Mouse (Mus musculus): Measurements from ENCODE around the gene Cd52. TPM values are rescaled to one million over a fixed set of nuclear protein-coding genes. Genes with fewer than 3 reads are reported as not detected.

Cd52 gene
- total and polyA plus RNA-seq, 3 experiments = 1.3 to 21.1 (median 2.0) TPM

GRCm38 (mm10) chr4:134097015-134097608, 2.2 kb upstream of the Cd52 start:
- Histone ChIP-seq H3K4me1 (ENCODE audit: insufficient read depth, low read depth, low read length) (peaks cover 58% of the 10 kb centered on the region), H3K36me3 (replicated peaks) (no peaks in the 10 kb centered on the region), H3K9me3 (replicated peaks) (no peaks in the 10 kb centered on the region), H3K4me3 (ENCODE audit: low read depth, low read length) (no peak overlapping the region), H3K27me3 (ENCODE audit: insufficient read depth, low read length) (peaks cover 16% of the 10 kb centered on the region; the same call in 1 of the 2 replicates)
- TF ChIP-seq GATA2 (IDR thresholded peaks at IDR 0.05; ENCODE audit: borderline replicate concordance, low read depth, low read length) (no peak), TAL1 (conservative IDR thresholded peaks at IDR 0.05; ENCODE audit: low read depth, low read length) (no peak), POLR2AphosphoS5 (IDR thresholded peaks at IDR 0.05; ENCODE audit: insufficient replicate concordance, low read depth, low read length) (no peak), GATA1 (IDR thresholded peaks at IDR 0.05; ENCODE audit: borderline replicate concordance, low read length) (no peak), CTCF (IDR thresholded peaks at IDR 0.05; ENCODE audit: low read depth, low read length) (no peak)
- ATAC-seq (ENCODE audit: extremely low read depth, insufficient number of reproducible peaks, low FRiP score, poor library complexity, severe bottlenecking) (no peak), DNase-seq (ENCODE audit: low spot score) (no peak)

DNA sequence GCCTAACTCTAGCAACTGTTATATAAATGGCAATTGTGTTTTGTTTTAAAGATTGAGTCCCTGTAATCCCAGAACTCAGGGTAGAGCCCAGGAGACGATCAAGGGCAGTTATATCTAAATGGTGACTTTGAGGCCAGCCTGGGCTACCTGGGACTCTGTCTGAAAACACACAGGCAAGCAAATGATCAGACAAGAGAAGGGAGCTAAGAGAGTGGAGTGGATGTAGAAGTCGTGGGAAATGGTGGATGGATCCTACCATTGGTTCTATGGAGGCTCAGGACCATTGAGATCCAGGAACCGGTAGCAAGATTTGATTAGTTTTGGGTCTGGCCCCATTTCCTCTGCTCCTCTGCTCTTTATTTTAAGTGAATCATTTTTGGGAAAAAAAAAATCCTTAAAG, 1.2 kb upstream of the Cd52 start:
- peaks cover 16% of the 10 kb centered on the region; the same call in 1 of the 2 replicates for H3K27me3 ChIP-seq (ENCODE audit: insufficient read depth, low read length)
- no peak for TF ChIP-seq CTCF (IDR thresholded peaks at IDR 0.05; ENCODE audit: low read depth, low read length)
- no peak for TF ChIP-seq POLR2AphosphoS5 (IDR thresholded peaks at IDR 0.05; ENCODE audit: insufficient replicate concordance, low read depth, low read length)
- TF ChIP-seq GATA2 (IDR thresholded peaks at IDR 0.05; ENCODE audit: borderline replicate concordance, low read depth, low read length) = no peak
- TF ChIP-seq GATA1 (IDR thresholded peaks at IDR 0.05; ENCODE audit: borderline replicate concordance, low read length) = no peak
- no peak for TF ChIP-seq TAL1 (conservative IDR thresholded peaks at IDR 0.05; ENCODE audit: low read depth, low read length)

GRCm38 (mm10) chr4:134094004-134094564, 798 bp downstream of the Cd52 start:
- Histone ChIP-seq H3K9me3 (replicated peaks) (no peaks in the 10 kb centered on the region), H3K27me3 (ENCODE audit: insufficient read depth, low read length) (peaks cover 25% of the 10 kb centered on the region), H3K4me1 (ENCODE audit: insufficient read depth, low read depth, low read length) (peaks cover 59% of the 10 kb centered on the region), H3K36me3 (replicated peaks) (no peaks in the 10 kb centered on the region), H3K4me3 (ENCODE audit: low read depth, low read length) (no peak overlapping the region)
- ATAC-seq (ENCODE audit: extremely low read depth, insufficient number of reproducible peaks, low FRiP score, poor library complexity, severe bottlenecking) (no peak), DNase-seq (ENCODE audit: low spot score) (no peak)
- no peak for TF ChIP-seq POLR2AphosphoS5 (IDR thresholded peaks at IDR 0.05; ENCODE audit: insufficient replicate concordance, low read depth, low read length)
- no peak for TF ChIP-seq TAL1 (conservative IDR thresholded peaks at IDR 0.05; ENCODE audit: low read depth, low read length)
- no peak for TF ChIP-seq GATA1 (IDR thresholded peaks at IDR 0.05; ENCODE audit: borderline replicate concordance, low read length)
- no peak for TF ChIP-seq GATA2 (IDR thresholded peaks at IDR 0.05; ENCODE audit: borderline replicate concordance, low read depth, low read length)
- TF ChIP-seq CTCF (IDR thresholded peaks at IDR 0.05; ENCODE audit: low read depth, low read length) = no peak

More for the DNA sequence above, 1.2 kb upstream of the Cd52 start:
- ATAC-seq (ENCODE audit: extremely low read depth, insufficient number of reproducible peaks, low FRiP score, poor library complexity, severe bottlenecking) (no peak), DNase-seq (ENCODE audit: low spot score) (no peak)
- Histone ChIP-seq H3K36me3 (replicated peaks) (no peaks in the 10 kb centered on the region), H3K4me3 (ENCODE audit: low read depth, low read length) (no peak overlapping the region), H3K9me3 (replicated peaks) (no peaks in the 10 kb centered on the region), H3K4me1 (ENCODE audit: insufficient read depth, low read depth, low read length) (peaks cover 60% of the 10 kb centered on the region)

DNA sequence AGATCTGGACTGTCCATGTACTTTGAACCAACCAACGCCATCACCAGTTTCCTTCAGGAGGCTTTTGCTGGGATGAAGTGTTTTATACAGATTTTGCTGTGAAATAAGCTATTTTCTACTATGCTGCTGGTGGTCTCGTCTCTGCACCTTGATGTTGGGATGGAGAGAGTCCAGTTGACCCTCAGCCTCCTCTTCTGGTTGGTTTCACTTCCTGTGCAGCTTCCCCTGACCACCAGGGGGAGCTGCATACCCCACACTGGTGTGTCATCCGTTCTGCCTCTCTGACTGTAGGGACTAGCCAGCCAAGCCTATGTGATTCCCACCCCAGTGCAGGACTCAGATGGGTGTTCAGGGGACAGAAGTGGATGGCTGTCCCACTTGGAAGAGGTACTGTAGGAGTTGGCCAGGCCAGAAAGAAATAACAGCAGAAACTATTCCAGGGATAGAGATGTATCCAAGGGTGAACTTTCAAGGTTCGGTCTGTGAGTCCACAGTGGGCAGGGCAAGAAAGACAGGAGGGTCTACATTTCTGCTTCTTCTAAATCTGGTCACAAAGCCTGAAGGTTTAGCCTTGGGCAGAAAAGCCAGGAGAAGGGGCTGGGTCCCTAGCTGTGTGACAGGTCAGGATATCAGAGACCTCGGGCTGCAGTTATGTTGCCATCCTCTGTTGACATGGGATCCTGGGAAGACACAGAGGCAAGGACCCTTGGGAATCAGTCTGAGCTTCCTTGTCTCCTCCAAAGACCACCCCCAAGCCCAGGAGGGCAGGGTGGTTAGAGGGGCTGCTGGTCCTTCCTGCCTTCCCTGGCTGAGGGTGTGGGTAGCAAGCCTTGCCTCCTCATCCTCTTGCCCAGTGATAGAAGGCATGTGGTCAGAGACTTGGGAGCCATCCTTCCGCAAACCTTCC, 2.2 kb downstream of the Cd52 start:
- Histone ChIP-seq H3K4me1 (ENCODE audit: insufficient read depth, low read depth, low read length) (peaks cover 62% of the 10 kb centered on the region), H3K4me3 (ENCODE audit: low read depth, low read length) (no peak overlapping the region), H3K9me3 (replicated peaks) (no peaks in the 10 kb centered on the region), H3K36me3 (replicated peaks) (no peaks in the 10 kb centered on the region), H3K27me3 (ENCODE audit: insufficient read depth, low read length) (peaks cover 28% of the 10 kb centered on the region)
- TF ChIP-seq CTCF (IDR thresholded peaks at IDR 0.05; ENCODE audit: low read depth, low read length) (peak; percentile 94), POLR2AphosphoS5 (IDR thresholded peaks at IDR 0.05; ENCODE audit: insufficient replicate concordance, low read depth, low read length) (no peak), GATA2 (IDR thresholded peaks at IDR 0.05; ENCODE audit: borderline replicate concordance, low read depth, low read length) (no peak), GATA1 (IDR thresholded peaks at IDR 0.05; ENCODE audit: borderline replicate concordance, low read length) (no peak), TAL1 (conservative IDR thresholded peaks at IDR 0.05; ENCODE audit: low read depth, low read length) (no peak)
- DNase-seq (ENCODE audit: low spot score) = no peak
- no peak for ATAC-seq (ENCODE audit: extremely low read depth, insufficient number of reproducible peaks, low FRiP score, poor library complexity, severe bottlenecking)

- H3K36me3 ChIP-seq (replicated peaks) = no peaks in the 10 kb centered on the region
- no peaks in the 10 kb centered on the region for H3K9me3 ChIP-seq (replicated peaks)
- H3K27me3 ChIP-seq (ENCODE audit: insufficient read depth, low read length) = peaks cover 31% of the 10 kb centered on the region
- no peak for TF ChIP-seq TAL1 (conservative IDR thresholded peaks at IDR 0.05; ENCODE audit: low read depth, low read length)
- no peak for TF ChIP-seq CTCF (IDR thresholded peaks at IDR 0.05; ENCODE audit: low read depth, low read length)
- TF ChIP-seq POLR2AphosphoS5 (IDR thresholded peaks at IDR 0.05; ENCODE audit: insufficient replicate concordance, low read depth, low read length) = no peak
- DNase-seq (ENCODE audit: low spot score) (no peak), ATAC-seq (ENCODE audit: extremely low read depth, insufficient number of reproducible peaks, low FRiP score, poor library complexity, severe bottlenecking) (no peak)
- H3K4me3 ChIP-seq (ENCODE audit: low read depth, low read length) = no peak overlapping the region
- H3K4me1 ChIP-seq (ENCODE audit: insufficient read depth, low read depth, low read length) = peaks cover 57% of the 10 kb centered on the region
Measured at GRCm38 (mm10) chr4:134091225-134091529, 3.7 kb downstream of the Cd52 start.

Measured in G1E (cell line).